Mouse (Mus musculus) spleen, postnatal 10 days (tissue): ENCODE measurements around the gene Chmp5.
A peak's percentile ranks its signal among the peaks of the same experiment; 100 is the strongest.
"Not testable (repeated sequence)": the region's sequence is repeated elsewhere in the genome, so short reads cannot be mapped to it uniquely, and the experiment has no call there.

Experiments used
- DNase-seq, 2 experiments: peaks; one replicate each; pipeline ENCODE4 v3.0.0; 2021 to 2022; ENCODE audit warnings: low spot score in 2 of 2

Gene Chmp5

DNA sequence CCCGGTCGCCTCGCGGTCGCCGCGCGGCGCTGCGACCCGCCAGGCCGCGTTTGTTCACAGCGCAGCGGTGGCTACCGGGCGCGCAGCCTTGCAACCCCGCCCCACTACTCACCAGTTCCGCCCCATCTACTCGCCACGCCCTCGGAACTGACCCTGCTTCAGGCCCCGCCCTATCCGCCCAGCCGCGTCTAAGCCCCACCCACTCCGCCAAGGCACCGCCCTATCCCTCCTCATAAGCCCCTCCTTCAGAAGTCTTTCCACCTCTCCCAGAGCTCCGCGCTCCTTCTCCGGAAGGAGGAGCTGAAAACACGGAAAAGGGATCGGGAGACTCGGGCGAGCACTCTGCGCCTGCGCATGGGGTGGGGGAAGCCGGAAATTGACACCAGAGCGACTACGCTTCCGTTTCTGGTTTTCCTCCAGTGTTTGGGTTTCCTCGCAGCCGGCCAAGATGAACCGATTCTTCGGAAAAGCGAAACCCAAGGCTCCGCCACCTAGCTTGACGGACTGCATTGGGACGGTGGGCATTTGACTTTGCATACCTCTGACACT lies at the start of gene Chmp5, which contains the start of gene Bag1:
TSS of gene Chmp5 (plus strand) at position 248 of the 549 bp plus-strand sequence.
TSS of gene Bag1 (minus strand) at position 135 of the 549 bp plus-strand sequence.
- peak; percentile 99 to 100 for DNase-seq

DNA sequence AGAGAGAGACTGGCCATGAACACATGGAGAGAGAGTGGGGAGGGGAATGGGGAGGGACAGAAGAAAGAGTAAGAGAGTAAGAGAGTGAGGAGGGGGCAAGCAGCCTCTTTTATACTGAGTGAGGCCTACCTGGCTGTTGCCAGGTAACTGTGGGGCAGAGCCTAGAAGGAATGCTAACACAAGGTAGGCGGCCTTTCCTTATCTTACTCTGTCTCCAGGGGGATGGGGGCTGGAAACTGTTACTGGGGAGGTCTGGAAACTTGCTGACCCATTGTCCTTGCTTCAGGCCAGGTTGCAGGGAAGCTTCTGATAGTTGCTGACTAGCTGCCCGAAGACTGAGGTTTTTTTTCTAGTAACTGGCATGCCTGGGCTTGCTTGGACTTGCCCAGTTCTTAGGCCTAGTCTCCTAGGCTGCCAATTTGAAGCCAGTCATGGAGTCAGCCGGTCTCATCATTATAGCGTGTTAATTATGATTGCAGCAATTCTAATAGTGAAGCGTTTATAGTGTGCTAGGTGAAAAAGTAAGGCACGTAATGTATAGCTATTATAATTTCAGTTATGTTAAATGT lies 49.6 kb upstream of the Chmp5 start:
- no peak for DNase-seq

DNA sequence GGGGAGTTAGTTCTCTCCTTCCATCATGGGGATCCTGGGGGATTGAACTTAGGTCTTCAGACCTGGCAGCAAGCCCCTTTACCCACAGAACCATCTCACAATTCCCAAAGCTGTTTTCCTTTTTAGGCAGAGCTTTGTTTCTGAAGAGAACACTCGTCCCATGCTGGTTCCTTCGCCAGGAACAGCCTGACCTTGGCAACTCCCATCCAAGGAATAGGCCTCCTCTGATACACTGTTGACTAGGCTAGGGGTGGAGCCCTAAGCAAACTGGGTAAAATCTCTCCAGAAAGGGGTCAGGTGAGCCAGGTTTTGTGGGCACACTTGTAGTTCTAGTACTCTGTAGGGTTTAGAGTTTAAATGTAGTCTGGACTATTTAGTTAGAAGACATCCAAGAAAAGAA lies 48.9 kb upstream of the Chmp5 start:
- no peak for DNase-seq

DNA sequence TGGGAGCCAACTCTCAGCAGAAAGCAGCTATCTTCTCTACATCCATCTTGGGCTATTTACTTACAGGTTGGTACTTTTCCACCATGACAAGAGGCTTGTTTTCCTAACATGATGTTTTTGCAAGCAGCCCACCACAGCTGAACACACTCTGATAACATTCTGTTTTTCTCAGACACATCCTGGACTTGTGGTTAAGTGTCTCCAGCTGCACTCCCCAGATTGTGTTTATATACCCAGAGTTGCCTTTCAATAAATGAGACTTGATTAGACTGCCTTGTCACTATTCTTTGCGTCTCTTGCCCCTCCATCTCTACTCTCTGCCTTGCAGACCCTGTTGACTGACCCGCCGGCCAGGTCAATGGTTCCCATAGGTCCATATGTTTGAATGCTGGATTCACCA lies 48.1 kb upstream of the Chmp5 start:
- no peak for DNase-seq

DNA sequence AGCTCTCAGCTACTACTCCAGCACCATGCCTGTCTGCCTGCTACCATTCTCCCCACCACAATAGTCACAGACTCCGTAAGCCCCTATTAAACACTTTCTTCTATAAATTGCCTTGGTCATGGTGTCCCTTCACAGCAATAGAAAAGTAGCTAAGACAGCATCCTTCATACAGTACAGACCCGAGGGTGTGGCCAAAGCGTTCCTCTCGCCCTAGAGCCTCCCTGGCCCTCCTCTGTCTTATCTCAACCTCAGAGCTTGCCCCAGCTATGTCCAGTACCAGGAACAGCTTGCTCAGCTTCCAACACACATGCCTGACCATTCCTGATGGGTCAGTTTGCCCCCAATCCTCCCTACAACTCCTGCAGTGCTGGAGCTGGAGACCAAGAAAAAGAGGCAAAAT lies 47.6 kb upstream of the Chmp5 start:
- DNase-seq: no peak

DNA sequence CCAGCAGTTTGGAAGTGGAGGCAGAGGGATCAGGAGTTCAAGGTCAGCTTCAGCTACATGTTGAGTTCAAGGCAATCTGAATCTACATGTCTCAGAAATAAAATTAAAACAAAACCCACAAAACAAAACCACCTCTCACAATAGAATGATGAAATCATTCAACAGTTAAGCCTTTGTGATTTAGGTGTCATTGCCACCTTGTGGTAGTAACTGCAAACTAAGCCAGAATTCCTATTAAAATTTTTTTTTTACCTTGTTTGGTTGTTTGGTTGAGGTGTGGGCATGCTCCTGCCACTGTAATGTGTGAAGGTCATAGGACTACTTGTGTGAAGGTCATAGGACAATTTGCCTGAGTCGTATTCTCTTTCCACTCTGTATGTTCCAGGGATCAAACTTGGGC lies 41.9 kb upstream of the Chmp5 start:
- DNase-seq: no peak

DNA sequence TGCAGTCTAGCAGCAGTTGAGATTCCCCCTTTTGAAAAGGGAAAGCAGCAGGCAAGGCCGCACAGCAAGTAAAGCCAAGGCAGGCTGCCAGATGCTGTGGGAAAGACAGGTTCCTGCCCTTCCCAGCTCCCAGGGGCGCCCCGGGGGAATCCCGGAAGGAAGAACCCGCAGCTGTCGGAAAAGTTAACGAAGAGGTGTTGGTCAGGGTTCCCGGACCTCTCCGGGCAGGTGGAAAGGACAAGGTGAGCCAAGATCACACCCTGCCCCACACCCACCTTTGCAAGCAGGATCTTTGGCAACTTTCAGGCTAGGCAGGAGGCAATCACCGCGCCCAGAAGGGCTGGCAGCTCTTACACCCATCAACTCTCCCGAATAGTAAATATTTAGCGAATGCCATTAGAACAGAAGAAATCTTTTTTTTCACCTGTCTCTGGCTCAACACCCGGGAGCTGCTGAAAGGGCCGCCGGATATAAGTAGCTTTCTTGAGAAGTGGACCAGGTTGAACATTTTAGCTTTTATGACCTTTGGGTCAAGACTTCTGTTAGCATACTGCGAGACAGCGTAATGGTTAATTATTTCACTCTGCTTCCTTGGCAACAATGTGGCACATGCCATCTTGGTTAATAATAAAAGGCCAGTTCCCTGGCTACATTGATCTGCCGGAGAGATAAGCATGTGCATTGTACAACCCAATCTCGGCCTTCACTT lies 39.8 kb upstream of the Chmp5 start:
- no peak for DNase-seq

DNA sequence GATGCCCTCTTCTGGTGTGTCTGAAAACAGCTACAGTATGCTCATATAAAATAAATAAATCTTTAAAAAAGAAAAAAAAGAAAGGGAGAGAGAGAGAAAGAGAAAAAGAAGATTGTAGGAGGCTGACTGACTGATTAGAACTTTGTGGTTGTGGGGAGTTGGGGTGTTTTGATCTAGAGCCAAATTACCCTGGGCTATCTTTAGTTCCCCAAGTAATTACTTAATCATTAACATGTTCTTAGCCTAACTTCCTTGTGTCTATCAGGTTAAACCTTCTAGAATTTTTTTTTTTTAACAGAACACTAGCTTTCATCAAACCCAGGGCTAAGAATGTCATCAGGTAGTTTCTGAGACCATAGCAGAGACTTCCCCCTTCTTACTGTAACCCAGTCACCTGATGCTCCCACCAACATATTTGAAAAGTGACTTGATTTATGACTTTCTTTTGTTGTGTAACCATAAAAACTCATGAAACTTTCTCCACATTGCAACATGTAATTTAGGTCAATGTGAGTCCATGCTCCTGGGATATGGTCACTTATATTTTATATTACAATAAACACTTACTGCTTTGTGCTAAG lies 33.8 kb upstream of the Chmp5 start:
- no peak for DNase-seq

DNA sequence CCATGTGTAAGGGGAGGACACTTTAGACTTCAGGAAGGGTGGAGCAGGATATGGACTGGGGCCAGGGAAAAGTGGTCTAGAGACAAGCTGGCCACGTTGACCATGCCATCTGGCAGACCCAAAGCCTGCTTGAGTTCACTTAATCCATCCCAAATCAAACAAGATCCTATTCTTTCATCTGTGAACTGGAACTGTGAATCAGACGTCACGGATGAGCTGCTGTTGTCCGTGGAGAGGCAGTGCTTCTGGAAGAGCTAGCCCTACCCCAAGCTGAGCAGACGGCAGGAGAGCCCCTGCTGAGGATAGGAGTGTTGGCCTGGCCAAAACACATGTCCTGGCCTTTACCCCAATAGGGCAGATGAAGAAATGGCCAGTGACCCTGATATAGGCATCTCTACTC lies 32.3 kb upstream of the Chmp5 start:
- no peak for DNase-seq

DNA sequence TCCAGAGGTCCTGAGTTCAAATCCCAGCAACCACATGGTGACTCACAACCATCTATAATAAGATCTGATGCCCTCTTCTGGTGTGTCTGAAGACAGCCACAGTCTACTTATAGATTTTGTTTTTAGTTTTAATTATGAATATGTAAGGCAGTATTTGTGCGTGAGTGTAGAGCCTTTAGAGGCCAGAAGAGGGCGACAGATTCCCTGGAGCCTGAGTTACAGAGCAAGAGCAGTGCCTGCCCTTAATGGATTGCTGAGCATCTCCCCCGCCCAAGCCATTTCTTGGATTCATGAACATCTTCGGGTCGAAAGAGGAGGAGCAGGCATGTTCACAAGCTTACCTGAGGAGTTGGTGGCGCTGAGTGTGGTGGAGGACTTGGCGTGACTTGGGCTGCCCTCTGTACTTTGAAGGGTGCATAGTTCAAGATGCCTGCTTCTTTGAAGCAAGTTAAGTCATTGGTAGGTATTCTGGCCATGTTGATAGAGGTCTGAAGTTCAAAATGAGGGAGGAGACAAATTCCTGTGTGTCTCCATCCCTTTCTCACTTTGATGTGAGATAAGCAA lies 31.5 kb upstream of the Chmp5 start:
- no peak for DNase-seq

DNA sequence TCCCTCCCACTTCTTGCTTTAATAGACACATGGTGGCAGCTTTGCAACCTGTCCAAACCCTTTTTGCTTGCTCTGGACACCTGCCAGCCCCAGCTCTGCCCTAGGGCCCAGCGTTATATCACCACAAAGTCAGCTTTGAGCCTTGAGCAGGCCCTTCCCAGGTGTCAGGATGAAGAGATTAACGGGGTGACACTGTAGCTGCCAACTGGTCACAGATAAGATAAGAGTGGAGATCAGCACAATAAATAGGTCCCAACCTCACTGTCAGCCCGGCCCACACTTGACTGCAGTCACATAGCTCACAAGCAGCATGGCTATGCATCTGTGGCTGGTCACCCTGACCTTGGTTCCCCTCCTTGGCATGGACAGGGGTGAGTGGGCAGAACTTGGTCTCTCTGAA lies 28.4 kb upstream of the Chmp5 start, which contains the start of gene Spink4:
TSS of gene Spink4 (plus strand) at position 268 of the 400 bp plus-strand sequence.
- DNase-seq: peak in 1 of 2 experiments; percentile 20

DNA sequence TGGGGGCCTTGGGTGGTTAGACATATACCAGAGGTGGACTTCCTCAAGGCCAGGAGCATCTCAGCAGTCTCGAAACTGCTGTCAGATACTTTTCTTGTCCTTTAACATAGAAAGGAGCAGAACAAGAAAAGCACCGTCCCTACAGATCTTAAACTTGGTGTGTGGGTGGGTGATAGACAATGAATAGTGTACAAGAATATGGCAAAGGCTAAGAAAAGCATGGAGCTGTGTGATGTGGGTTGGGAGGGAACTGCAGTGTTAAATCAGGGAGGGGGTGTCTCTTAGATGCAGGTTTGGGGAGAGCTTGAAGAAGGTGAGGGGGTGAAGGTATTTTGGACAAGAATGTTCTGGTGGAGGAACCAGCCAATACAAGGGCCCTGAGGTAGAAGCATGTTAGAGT lies 27.6 kb upstream of the Chmp5 start:
- DNase-seq: no peak

DNA sequence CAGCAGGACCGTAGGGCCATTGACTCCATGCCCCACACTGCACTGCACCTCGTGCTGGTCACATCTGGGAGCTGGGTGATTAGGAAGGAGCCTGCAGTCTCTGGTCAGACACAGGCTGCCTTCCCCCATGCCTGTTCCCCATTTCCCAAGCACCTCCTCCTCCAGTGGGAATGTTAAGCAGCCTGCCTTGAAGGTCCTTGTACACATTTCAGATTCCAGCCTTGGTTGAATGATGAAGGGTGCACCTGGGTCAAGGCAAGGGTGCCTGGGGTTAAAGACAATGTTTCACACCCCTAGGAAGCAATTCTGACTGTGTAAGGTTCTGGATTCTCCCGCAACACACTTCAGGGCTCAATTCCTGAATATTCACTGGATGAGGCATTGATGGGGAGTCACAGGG lies 26.9 kb upstream of the Chmp5 start:
- no peak for DNase-seq

DNA sequence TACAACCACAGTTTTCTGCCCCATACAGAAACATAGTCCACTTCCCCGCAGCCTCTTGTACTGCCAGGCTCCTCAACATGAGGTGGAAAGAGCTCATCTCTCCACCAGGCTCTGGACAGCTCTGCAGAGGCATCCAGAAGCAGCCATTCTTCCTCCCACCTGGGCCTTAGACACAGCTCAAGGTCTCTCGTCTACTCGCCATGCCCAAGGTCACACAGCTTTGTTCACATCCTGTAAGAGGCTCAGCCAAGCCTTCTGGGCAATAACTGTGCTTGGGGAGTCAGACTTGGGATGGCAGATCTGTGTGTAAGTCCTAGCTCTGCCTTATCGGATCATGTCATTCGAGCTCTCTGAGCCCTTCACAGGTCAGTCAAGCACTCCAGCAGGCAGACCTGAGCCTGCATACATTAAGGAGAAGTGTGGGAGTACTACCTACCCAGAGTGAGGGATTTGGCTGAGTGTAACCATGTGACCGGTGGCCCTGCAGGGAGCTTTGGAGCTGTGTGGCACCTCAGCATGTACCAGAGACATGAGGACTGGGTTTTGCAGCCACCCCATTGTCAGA lies 25.0 kb upstream of the Chmp5 start:
- no peak for DNase-seq

DNA sequence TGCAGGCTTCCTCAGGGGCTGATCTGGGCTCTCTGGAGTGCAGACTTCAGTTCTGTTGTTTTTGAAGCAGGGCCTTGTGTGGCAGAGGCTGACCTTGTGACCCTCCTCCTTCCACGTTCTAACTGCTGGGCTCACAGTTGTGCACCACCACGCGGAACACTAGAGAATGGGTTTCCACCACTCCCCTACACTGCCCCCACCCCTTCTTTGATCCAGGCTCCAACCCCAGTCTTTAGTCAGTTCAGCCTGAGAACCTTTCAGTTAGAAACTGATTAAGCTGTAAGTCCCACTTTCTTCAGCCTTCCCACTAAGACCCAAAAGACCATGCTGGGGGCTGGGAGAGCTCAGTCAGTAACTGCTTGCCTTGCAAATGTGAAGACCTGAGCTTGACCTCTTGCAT lies 22.6 kb upstream of the Chmp5 start:
- no peak for DNase-seq

DNA sequence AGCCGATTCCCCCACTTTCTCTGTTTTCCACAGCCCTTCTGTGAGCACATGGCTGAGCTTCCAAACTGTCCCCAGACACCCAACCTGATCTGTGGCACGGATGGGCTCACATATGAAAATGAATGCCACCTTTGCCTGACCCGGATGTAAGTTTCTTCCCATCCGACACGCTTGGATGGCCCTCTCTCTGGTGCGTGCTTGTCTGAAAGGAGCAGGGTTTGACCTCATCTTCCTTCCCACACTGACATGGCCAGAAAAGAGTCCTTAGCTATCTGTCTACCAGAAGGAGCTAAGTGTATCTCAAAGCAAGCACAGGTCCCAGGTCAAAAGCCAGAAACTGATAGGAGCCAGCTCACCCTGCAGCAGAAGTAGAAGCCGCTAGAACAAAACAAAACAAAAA lies 19.2 kb upstream of the Chmp5 start:
- DNase-seq: no peak

DNA sequence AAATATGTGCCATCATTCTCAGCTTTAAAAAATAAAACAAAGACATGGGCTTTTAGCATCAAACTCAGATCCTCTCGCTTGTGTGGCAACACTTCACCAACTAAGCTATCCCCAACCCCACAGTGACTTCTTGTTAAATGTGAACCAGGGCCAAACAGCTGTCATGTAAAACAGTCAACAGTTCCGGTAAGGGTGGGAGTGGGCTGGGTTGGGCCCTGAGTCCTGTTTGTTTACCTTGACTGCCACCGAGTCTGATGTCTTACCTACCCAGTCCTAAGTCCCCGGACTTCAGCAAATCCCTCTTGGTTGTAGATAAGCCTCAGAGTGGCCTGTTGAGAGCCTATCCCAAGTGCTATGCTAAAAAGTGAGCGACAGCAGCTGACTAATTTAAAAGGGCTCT lies 14.5 kb upstream of the Chmp5 start:
- DNase-seq: no peak

DNA sequence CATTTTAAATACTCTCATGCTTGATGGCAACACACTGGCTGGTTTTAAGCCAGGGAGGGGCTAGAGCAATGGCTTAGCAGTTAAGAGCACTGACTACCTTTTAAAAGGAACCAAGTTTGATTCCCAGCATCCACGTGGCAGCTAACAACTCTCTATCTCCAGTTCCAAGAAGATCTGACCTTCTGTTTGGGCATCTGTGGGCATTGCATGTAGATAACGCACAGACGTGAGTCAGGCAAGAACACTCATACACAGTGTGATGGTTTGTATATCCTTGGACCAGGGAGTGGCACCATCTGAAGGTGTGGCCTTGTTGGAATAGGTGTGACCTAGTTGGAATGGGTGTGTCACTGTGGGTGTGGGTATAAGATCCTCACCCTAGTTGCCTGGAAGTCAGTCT lies 13.8 kb upstream of the Chmp5 start:
- not testable (repeated sequence) for DNase-seq

DNA sequence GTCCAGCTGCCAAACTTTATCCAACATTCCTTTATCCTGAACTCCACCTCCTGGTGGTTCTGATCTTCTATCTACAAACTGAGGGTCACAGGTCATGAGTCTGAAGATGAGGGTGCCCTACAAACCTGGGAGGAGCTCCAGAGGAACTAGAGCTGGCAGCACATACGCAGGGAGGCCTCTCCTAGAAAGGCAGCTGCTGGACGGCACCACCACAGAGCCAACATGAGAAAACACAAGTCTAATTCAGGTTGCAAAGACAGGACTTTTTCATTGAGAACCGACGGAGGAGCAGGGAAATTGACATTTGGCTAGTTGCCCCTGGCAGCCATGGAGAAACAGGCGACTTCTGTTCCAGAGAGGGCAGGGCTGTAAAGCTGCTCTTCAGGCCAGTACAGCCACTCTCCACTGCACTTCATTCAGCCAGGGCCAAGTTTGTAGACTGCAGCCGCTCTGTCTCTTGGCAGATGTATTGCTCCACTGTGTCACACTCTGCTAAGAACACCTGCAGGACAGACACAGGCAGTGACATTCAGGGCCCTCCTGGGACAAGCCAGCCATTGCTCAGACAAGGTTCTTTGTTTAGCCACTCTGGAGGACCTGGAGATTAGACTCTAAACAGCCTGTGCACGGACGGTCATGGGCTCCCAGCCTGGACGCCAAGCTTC lies 11.9 kb upstream of the Chmp5 start:
- no peak for DNase-seq

DNA sequence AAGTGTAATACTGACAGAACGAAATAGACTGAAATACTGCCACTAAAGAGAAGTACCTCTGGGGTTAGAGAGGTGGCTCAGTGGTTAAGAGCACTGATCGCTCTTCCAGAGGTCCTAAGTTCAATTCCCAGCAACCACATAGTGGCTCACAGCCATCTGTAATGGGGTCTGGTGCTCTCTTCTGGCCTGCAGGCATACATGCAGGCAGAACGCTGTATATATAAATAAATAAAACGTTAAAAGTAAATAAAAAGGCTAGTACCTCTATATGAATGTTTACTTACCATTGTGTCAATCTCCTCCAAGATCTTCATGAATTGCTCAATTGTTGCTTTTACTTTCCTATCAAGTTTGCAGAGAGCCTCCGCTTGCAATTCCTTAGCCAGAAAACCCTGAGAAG lies 9.4 kb upstream of the Chmp5 start:
- DNase-seq: no peak

DNA sequence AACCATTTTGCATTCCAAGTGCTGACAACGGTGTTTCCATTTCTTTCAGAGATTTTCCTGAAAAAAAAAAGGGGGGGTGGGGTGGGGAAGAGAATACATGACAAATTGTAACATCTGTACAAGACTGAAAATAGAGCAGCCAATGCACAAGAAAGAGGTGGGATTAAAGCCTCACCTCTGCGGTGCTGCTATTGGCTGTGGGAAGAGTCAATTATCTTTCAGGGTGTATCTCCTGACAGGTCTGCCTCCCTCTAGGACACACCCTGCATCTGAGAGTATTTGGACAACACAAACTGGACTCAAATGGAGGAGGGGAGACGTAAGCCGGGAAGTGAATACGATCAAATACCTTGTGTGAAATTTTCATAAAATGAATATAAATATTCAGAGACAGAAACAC lies 4.6 kb upstream of the Chmp5 start:
- DNase-seq: no peak
